Mouse (Mus musculus) kidney, postnatal 0 days (tissue): Measurements from ENCODE around the gene Pvr. TPM values are rescaled to one million over a fixed set of nuclear protein-coding genes. Genes with fewer than 3 reads are reported as not detected.
"Not testable (repeated sequence)": the region's sequence is repeated elsewhere in the genome, so short reads cannot be mapped to it uniquely, and the experiment has no call there.

Source experiments
- ATAC-seq: fragments of 200-750 bp; cut with Nextera tagmentation; replicated peaks from 2 replicates; pipeline ENCODE4 v1.8.0; 2017; ENCODE audit warnings: low read depth, moderate number of reproducible peaks, moderate TSS enrichment, moderate library complexity; ENCODE audit not compliant: low FRiP score
- DNase-seq: peaks from one replicate; pipeline ENCODE4 v3.0.0-alpha.2; 2016; ENCODE audit warnings: low spot score
- H3K27ac ChIP-seq: fragments of 300-500 bp; sonication (generic); 2 replicates; pipeline ENCODE4 v1.5.1; 2014; ENCODE audit warnings: mild to moderate bottlenecking
- H3K27me3 ChIP-seq: fragments of 300-500 bp; sonication (generic); 2 replicates; pipeline ENCODE4 v1.6.1; 2014; ENCODE audit warnings: low read length, mixed read lengths; ENCODE audit not compliant: insufficient read depth
- H3K36me3 ChIP-seq: fragments of 300-500 bp; sonication (generic); 2 replicates; pipeline ENCODE4 v1.6.1; 2014; ENCODE audit warnings: low read length, mixed read lengths; ENCODE audit not compliant: insufficient read depth
- H3K4me1 ChIP-seq: fragments of 300-500 bp; sonication (generic); replicated peaks from 2 replicates; pipeline ENCODE4 v1.6.1; 2014; ENCODE audit warnings: antibody characterized with exemption, low read length, mixed read lengths; ENCODE audit not compliant: insufficient read depth
- H3K4me2 ChIP-seq: fragments of 300-500 bp; sonication (generic); 2 replicates; pipeline ENCODE4 v1.6.1; 2014; ENCODE audit warnings: mild to moderate bottlenecking, low read length, moderate library complexity, mixed read lengths
- H3K4me3 ChIP-seq: fragments of 300-500 bp; sonication (generic); replicated peaks from 2 replicates; pipeline ENCODE4 v1.5.1; 2014; ENCODE audit warnings: low read depth, low read length
- H3K9ac ChIP-seq: fragments of 300-500 bp; sonication (generic); 2 replicates; pipeline ENCODE4 v1.6.1; 2014; ENCODE audit warnings: low read depth, low read length
- H3K9me3 ChIP-seq: fragments of 300-500 bp; sonication (generic); replicated peaks from 2 replicates; pipeline ENCODE4 v1.6.1; 2016; ENCODE audit warnings: low read length, inconsistent platforms, mixed read lengths
- CTCF ChIP-seq: IDR thresholded peaks from 2 replicates; pipeline ENCODE4 v1.5.1; 2016; ENCODE audit warnings: antibody characterized with exemption, low read depth, mild to moderate bottlenecking, moderate library complexity
- WGBS: fragments of 180-500 bp; shearing (Covaris S2); extraction: QIAGEN DNeasy Blood & Tissue Kit; methylation state at CpG from one replicate; pipeline ENCODE4 v1.1.7; 2014; 5-methylcytosine and 5-hydroxymethylcytosine counted together
- polyA plus RNA-seq: library from polyadenylated mRNA; unstranded; fragments of >200 nt; fragmentation: Nextera tagmentation; extraction: Ambion mirVana; gene quantifications from 2 replicates; pipeline ENCODE4 v1.2.1, GENCODE M21; 2015

The Pvr gene
- polyA plus RNA-seq, 1 experiment from 2014 or later = 7.3 TPM

- Histone ChIP-seq H3K36me3 (no peaks in the 10 kb centered on the region), H3K4me1 (peaks cover 10% of the 10 kb centered on the region), H3K27me3 (no peaks in the 10 kb centered on the region), H3K4me2 (no peak overlapping the region), H3K4me3 (no peak overlapping the region), H3K27ac (no peak overlapping the region), H3K9ac (no peak overlapping the region), H3K9me3 (no peaks in the 10 kb centered on the region)
- no peak for DNase-seq
- TF ChIP-seq CTCF = no peak
- no peak for ATAC-seq
- WGBS = 87% methylated on average over 11 of the region's 11 CpGs
Observed at GRCm38 (mm10) chr7:19937229-19937821, 16.4 kb upstream of the Pvr start.

DNA sequence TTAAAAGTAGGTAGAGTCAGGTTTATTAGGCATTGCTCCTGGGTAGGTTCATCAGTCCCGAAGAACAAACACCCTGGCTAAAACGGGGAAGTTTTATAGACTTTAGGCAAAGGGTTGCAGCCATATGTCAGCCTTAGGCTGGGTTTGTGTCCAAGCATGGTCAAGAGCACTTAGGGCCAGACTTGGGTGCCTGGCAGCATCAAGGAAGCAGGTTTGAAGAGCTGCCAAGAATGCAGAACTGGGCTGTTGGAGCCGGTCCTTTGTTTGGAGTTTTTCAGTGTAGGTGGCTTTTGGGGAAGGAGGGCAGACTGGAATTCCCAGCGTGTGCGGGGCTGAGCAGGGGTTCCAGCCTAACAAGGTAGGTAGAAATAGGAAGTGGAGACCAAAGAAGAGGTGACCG is 15.0 kb upstream of the Pvr start:
- Histone ChIP-seq H3K9ac (no peak overlapping the region), H3K4me3 (no peak overlapping the region), H3K9me3 (no peaks in the 10 kb centered on the region), H3K27me3 (no peaks in the 10 kb centered on the region), H3K27ac (no peak overlapping the region), H3K4me2 (no peak overlapping the region), H3K36me3 (no peaks in the 10 kb centered on the region), H3K4me1 (peaks cover 10% of the 10 kb centered on the region)
- WGBS = 62% methylated on average over 6 of the region's 6 CpGs
- ATAC-seq (no peak), DNase-seq (no peak)
- no peak for TF ChIP-seq CTCF

GRCm38 (mm10) chr7:19935171-19935751 is 14.3 kb upstream of the Pvr start:
- Histone ChIP-seq H3K36me3 (no peaks in the 10 kb centered on the region), H3K27me3 (no peaks in the 10 kb centered on the region), H3K4me1 (peaks cover 10% of the 10 kb centered on the region), H3K4me3 (no peak overlapping the region), H3K9ac (no peak overlapping the region), H3K4me2 (no peak overlapping the region), H3K9me3 (no peaks in the 10 kb centered on the region), H3K27ac (0 out of 2 replicates have a peak overlapping the region, but pooled peaks have one; percentile 19)
- WGBS = 64% methylated on average over 20 of the region's 20 CpGs
- no peak for ATAC-seq
- TF ChIP-seq CTCF = no peak
- no peak for DNase-seq

DNA sequence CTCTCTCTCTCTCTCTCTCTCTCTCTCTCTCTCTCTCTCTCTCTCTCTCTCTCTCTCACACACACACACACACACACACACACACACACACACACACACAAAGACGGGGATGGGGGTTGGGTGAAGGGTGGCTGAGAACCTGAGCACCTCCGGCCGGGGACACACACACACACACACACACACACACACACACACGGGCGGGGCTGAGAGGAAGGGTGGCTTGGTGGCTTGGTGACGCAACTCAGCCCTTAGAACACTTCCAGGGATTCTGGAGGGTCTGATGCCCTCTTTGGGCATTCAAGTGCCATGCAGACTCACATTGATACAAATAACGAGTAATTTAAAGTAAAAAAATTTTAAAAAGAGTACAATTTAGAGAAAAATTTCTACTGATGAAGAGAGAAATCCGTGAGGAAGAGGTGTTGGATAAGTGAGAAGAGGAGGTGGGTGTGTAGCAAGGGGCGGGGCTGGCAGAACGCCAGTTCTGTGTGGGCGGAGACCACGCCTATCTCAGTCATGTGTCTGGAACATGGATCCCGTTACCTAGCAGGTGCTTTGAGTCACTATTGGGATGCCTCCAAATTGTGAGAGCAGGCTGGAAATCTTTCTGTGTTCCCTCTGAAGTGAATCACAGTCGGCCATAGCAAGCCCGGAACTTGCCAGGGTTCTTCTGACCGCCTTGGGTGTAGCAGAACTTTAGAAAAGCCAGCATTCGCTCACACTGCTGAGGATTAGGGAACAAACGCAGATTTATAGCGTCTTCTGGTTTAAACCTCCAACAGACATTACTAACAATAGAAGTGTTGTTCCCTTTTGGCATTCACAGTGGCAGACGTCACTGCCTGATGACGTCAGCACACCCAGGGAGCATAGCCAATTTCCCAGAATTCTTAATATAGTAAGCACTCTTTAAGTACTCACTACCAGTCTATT is 12.2 kb upstream of the Pvr start:
- peak; percentile 53 for DNase-seq
- peaks cover 10% of the 10 kb centered on the region for H3K4me1 ChIP-seq
- H3K4me2 ChIP-seq = peak overlapping the region; percentile 26
- ATAC-seq = peak; percentile 65
- no peak overlapping the region for H3K9ac ChIP-seq
- H3K4me3 ChIP-seq = peak overlapping the region; percentile 13; the same call in 1 of the 2 replicates
- H3K27me3 ChIP-seq = no peaks in the 10 kb centered on the region
- H3K36me3 ChIP-seq = no peaks in the 10 kb centered on the region
- no peaks in the 10 kb centered on the region for H3K9me3 ChIP-seq
- no peak overlapping the region for H3K27ac ChIP-seq
- 15% methylated on average over 21 of the region's 21 CpGs for WGBS
- no peak for TF ChIP-seq CTCF

DNA sequence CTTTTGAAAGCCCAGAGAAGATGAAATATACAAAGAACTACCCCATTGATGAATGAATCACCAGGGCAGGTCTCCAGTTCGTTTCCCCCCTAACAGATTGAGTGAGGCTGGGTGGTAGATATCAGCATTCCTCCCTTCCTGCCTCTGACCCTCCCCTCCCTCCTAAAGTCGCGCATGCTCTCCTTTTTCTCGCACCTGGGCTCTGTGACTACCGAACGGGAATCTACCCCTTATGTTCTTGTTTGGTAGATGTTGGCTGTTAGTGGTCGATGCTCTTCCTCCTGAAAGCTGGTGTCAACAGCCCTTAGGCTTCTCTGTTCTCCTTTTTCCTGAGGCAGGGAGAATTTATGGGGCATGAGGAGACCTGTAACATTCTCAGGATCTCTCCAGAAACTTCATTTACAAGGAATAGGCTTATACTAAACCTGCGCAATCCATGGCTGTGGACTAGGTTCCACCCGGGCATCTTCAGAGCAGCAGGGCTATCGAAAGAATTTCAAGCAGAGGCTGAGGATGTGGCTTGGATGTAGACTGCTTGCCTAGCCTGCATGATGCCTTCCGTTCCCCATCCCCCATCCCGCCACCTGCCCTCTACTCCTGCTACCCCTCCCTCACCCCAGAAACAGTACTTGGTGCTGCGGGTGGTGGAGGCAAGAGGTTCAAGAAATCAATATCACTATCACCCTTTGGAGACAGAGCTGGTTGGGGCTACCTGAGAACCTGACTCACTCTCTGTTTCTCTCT is 11.3 kb upstream of the Pvr start:
- TF ChIP-seq CTCF = no peak
- WGBS = 26% methylated on average over 13 of the region's 13 CpGs
- H3K27me3 ChIP-seq = no peaks in the 10 kb centered on the region
- H3K4me1 ChIP-seq = peaks cover 10% of the 10 kb centered on the region
- no peak overlapping the region for H3K9ac ChIP-seq
- no peak for ATAC-seq
- no peak overlapping the region for H3K27ac ChIP-seq
- H3K4me3 ChIP-seq = no peak overlapping the region
- no peaks in the 10 kb centered on the region for H3K36me3 ChIP-seq
- H3K4me2 ChIP-seq = no peak overlapping the region
- no peak for DNase-seq
- H3K9me3 ChIP-seq = no peaks in the 10 kb centered on the region

- H3K27me3 ChIP-seq, H3K27ac ChIP-seq, H3K9ac ChIP-seq, DNase-seq, H3K4me2 ChIP-seq, H3K36me3 ChIP-seq, H3K4me3 ChIP-seq, ATAC-seq, H3K4me1 ChIP-seq, H3K9me3 ChIP-seq: not testable (repeated sequence)
- 82% methylated on average over 6 of the region's 6 CpGs for WGBS
Observed at GRCm38 (mm10) chr7:19930481-19930880, 9.5 kb upstream of the Pvr start.
